Mouse (Mus musculus): ENCODE measurements around the gene Lce3d.

Gene Lce3d

DNA sequence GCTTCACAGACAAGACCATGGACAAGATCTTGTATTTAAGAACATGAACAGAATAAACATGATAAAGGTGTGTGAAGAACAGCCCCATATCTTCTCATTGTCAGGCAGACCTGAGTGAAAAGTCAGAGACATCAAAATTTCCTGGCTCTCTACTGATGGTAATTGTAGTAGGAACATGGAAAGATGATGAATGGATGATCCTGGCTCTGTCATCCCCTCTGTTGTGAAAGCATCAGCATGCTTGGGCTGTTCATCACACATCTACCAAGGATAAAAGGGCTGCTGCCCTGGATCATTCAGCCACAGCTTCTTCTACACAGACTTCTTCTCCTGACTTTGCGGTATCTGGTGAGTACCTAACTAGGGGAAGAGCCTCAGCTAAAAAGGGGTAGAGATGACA, at the start of gene Lce3d:
TSS of gene Lce3d (plus strand) at position 301 of the 400 bp plus-strand sequence.
- DNase-seq: no peak

GRCm38 (mm10) chr3:92907571-92907970, 49.6 kb upstream of the Lce3d start:
- DNase-seq: no peak

GRCm38 (mm10) chr3:92920364-92920763, 36.8 kb upstream of the Lce3d start:
- no peak for DNase-seq

DNA sequence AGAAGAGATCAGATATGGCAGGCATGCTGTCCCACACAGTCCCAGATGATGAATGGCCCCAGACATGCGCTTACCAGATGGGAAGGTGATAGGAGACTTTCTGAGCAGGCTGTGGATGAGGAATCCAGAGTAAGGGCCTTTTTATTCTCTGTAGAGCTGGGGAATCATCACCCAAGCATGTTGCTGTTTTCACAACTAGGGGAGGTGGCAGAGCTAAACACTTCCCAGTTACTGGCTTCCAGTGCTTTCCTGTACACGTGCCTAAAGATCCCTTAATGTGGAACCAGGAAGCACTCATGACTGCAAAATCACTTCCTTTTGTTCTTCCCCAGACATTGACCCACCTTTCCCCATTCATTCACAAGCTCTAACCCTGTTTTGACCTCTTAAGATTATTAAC, 31.1 kb upstream of the Lce3d start, which contains the start of gene Lce3a:
TSS of gene Lce3a (minus strand) at position 101 of the 400 bp plus-strand sequence.
- DNase-seq: no peak

DNA sequence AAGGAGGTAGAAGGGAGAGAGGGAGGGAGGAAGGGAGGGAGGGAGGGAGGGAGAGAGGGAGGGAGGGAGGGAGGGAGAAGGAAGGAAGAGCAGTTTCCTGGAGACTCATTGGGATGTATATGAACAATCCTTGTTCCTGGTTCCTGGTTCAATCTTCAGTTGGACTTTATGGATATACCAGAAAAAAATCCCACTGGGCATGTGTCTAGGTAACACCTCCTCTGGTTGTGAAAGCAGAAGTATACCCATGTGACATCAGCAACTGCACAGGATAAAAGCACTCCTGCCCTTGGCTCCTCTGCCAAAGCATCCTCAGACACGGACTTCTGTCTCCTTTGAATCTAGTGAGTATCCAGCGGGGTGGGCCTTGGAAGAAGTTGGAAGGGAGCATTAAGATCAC, 24.5 kb upstream of the Lce3d start, which contains the start of gene Lce3b:
TSS of gene Lce3b (plus strand) at position 301 of the 400 bp plus-strand sequence.
- no peak for DNase-seq

GRCm38 (mm10) chr3:92944186-92944585, 13.0 kb upstream of the Lce3d start, which contains the start of gene Lce3c:
Gene Lce3c (plus strand): TSS chr3:92944486.
- no peak for DNase-seq

DNA sequence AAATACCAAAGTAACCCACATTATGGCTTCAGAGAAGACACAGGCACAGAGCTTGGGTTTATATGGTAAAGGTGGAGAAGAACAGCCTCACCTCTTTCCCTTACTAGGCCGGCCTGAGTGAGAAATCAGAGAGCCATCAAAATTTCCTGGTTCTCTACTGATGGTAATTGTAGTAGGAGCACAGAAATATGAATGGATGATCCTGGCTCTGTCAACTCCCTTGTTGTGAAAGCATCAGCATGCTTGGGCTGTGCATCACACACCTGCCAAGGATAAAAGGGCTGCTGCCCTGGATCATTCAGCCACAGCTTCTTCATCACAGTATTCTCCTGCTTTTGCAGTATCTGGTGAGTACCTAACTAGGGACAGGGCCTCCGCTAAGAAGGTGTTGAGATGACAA, 9.6 kb downstream of the Lce3d start, which contains the start of gene Lce3e:
TSS of gene Lce3e (plus strand) at position 301 of the 400 bp plus-strand sequence.
- DNase-seq: no peak

- DNase-seq: no peak
These were observed 21.3 kb downstream of the Lce3d start for GRCm38 (mm10) chr3:92978484-92978883.

DNA sequence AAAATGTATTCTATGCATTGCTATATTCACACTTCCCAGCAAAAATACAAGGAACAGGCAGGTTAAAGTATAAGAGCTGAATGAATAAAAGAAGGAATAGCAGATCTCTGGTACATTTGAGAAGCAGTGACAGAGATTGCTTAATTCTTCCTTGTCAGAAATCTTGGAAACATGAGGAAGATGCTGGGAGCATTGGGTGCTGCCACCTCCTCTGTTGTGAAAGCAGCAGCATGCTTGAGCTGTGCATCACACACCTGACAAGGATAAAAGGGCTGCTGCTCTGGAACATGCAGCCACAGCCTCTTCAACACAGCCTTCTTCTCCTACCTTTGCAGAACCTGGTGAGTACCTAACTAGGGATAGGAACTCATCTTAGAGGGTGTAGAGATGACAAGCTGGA, 34.7 kb downstream of the Lce3d start, which contains the start of gene Lce3f:
TSS of gene Lce3f (plus strand) at position 301 of the 400 bp plus-strand sequence.
- DNase-seq: no peak

DNA sequence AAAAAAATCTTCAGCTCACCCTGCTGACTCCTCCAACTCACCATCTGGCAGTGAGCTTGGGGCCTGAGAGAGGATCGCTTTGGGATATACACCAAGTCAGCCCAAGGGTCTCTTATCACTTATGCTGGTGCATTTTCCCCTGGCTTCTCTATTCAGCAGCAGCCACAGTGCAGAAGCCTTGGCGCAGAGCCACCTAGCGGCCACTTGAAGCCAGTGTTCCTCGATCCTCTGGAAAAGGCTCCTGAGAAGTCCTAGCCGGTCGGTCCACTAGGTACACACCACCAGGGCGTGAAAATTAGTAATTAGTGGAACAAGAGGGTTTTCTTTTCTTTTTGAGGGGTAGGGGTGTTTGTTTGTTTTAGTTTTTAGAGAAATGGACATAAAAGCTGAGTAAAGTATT, 41.5 kb downstream of the Lce3d start:
- peak; percentile 70 for DNase-seq

GRCm38 (mm10) chr3:93000621-93001020, 43.4 kb downstream of the Lce3d start:
- no peak for DNase-seq

- DNase-seq: no peak
These were observed 45.7 kb downstream of the Lce3d start for GRCm38 (mm10) chr3:93002843-93003242.

All from right cerebral cortex, postnatal 25 days (tissue).